Mouse (Mus musculus) spleen, adult 12 weeks (tissue): Measurements from ENCODE around the gene Rbfox2.
"Not testable (repeated sequence)": the region's sequence is repeated elsewhere in the genome, so short reads cannot be mapped to it uniquely, and the experiment has no call there.

Source experiments
- DNase-seq: peaks from one replicate; pipeline ENCODE4 v3.0.0; 2022; ENCODE audit warnings: low spot score

Gene Rbfox2

GRCm38 (mm10) chr15:77306547-77307261, at the start of gene Rbfox2:
Gene Rbfox2 (minus strand): TSS chr15:77307004.
- DNase-seq = no peak

GRCm38 (mm10) chr15:77356248-77356810, 49.5 kb upstream of the Rbfox2 start:
- DNase-seq = no peak

- DNase-seq = no peak
Measured at GRCm38 (mm10) chr15:77354848-77355551, 48.2 kb upstream of the Rbfox2 start.

- no peak for DNase-seq
Measured at GRCm38 (mm10) chr15:77354496-77354847, 47.7 kb upstream of the Rbfox2 start.

GRCm38 (mm10) chr15:77353764-77354163, 47.0 kb upstream of the Rbfox2 start:
- DNase-seq = no peak

- no peak for DNase-seq
Measured at GRCm38 (mm10) chr15:77352863-77353262, 46.1 kb upstream of the Rbfox2 start.

GRCm38 (mm10) chr15:77350117-77350516, 43.3 kb upstream of the Rbfox2 start:
- no peak for DNase-seq

GRCm38 (mm10) chr15:77348146-77348545, 41.3 kb upstream of the Rbfox2 start:
- no peak for DNase-seq

- DNase-seq = no peak
Measured at GRCm38 (mm10) chr15:77344127-77345125, 37.6 kb upstream of the Rbfox2 start.

- DNase-seq = no peak
Measured at GRCm38 (mm10) chr15:77343527-77344091, 36.8 kb upstream of the Rbfox2 start.

GRCm38 (mm10) chr15:77342962-77343526, 36.2 kb upstream of the Rbfox2 start:
- DNase-seq = no peak

GRCm38 (mm10) chr15:77342005-77342404, 35.2 kb upstream of the Rbfox2 start:
- DNase-seq = no peak

- DNase-seq = no peak
Measured at GRCm38 (mm10) chr15:77340581-77340980, 33.8 kb upstream of the Rbfox2 start.

GRCm38 (mm10) chr15:77338924-77339429, 32.2 kb upstream of the Rbfox2 start:
- DNase-seq = no peak

GRCm38 (mm10) chr15:77338451-77338850, 31.6 kb upstream of the Rbfox2 start:
- DNase-seq = no peak

- no peak for DNase-seq
Measured at GRCm38 (mm10) chr15:77337926-77338325, 31.1 kb upstream of the Rbfox2 start.

GRCm38 (mm10) chr15:77336968-77337341, 30.2 kb upstream of the Rbfox2 start:
- no peak for DNase-seq

GRCm38 (mm10) chr15:77336287-77336967, 29.6 kb upstream of the Rbfox2 start:
- DNase-seq = no peak

- not testable (repeated sequence) for DNase-seq
Measured at GRCm38 (mm10) chr15:77335185-77335584, 28.4 kb upstream of the Rbfox2 start.

GRCm38 (mm10) chr15:77332272-77332991, 25.6 kb upstream of the Rbfox2 start:
- no peak for DNase-seq
